Mouse (Mus musculus): ENCODE measurements at regions not wholly inside any gene's neighbourhood (a gene's known extent, or its start where the extent isn't known, plus 50 kb on each side); places are given as distances from the start of the nearest gene placed in this dataset.

- no peak for TF ChIP-seq CTCF (IDR thresholded peaks at IDR 0.05; ENCODE audit: control insufficient read depth, insufficient read depth, insufficient read length)
- TF ChIP-seq USF1 (IDR thresholded peaks at IDR 0.05; ENCODE audit: low read depth), result peak; percentile 48
- no peak for TF ChIP-seq MAX (IDR thresholded peaks at IDR 0.05)
- TF ChIP-seq MYOG (IDR thresholded peaks at IDR 0.05; ENCODE audit: control insufficient read depth, extremely low read depth, insufficient read length), result no peak
- no peak for TF ChIP-seq CEBPB (IDR thresholded peaks at IDR 0.05; ENCODE audit: low read depth)
- TF ChIP-seq MYOD1 (IDR thresholded peaks at IDR 0.05; ENCODE audit: control insufficient read depth, insufficient read length, low read depth), result no peak
- TF ChIP-seq FOSL1 (IDR thresholded peaks at IDR 0.05; ENCODE audit: insufficient read depth, low read length, poor library complexity, severe bottlenecking), result no peak
Measured at GRCm38 (mm10) chr2:167786951-167787350, 97.3 kb upstream of the Tmem189 start.

All from C2C12 (cell line).